Mouse (Mus musculus) monocyte, adult 59 days (primary cell): ENCODE data around the gene Phb2. TPM values are rescaled to one million over a fixed set of nuclear protein-coding genes. Genes with fewer than 3 reads are reported as not detected.

Source experiments
- total RNA-seq, 2 experiments: library from RNA; stranded (reverse); gene quantifications; one replicate each; pipeline ENCODE4 v1.2.4; 2023

Gene Phb2
- total RNA-seq = 100 to 1,000 TPM; 147 to 165 TPM

DNA sequence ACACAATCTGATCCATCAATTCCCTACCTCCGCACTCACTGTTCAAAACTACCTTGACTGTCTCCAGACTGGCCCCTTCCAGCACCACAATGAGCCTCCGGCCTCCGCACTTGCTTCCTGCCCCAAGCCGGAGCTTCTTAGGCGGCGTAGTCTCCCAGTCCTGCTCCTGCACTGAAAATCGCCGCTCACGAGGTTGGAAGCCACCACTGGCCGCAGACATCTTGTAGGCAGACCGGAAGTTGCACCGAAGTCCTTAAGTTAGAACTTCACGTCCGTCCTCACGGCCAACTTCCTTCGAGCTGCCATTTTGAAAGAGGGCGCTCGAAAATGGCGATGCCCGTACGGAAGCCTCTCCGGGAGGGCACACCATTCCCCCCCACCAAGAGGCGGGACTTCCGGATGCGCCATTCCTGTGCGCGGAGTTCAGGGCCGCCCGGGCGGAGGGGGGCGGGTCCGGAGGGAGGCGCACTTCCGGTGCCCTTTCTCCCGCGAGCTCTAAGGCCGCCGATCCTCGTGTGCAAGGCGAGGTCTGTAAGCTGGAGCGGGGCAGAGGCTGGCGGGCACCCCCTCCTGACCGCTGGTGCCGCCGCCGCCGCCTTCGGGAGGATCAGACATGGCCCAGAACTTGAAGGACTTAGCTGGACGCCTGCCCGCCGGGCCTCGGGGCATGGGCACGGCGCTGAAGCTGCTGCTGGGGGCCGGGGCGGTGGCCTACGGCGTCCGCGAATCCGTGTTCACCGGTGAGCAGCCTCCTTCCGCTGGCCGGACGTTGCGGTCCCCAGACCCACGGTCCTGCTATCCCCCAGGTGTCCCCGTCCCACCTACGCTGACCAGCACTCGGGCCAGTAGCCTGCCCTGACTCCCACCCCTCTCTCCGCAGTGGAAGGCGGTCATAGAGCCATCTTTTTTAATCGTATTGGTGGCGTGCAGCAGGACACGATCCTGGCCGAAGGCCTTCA lies at the start of gene Phb2, which contains the start of gene Emg1:
Gene Phb2 (plus strand): TSS at position 513 of the 959 bp plus-strand sequence.
Gene Emg1 (minus strand): TSS at position 355 of the 959 bp plus-strand sequence.

DNA sequence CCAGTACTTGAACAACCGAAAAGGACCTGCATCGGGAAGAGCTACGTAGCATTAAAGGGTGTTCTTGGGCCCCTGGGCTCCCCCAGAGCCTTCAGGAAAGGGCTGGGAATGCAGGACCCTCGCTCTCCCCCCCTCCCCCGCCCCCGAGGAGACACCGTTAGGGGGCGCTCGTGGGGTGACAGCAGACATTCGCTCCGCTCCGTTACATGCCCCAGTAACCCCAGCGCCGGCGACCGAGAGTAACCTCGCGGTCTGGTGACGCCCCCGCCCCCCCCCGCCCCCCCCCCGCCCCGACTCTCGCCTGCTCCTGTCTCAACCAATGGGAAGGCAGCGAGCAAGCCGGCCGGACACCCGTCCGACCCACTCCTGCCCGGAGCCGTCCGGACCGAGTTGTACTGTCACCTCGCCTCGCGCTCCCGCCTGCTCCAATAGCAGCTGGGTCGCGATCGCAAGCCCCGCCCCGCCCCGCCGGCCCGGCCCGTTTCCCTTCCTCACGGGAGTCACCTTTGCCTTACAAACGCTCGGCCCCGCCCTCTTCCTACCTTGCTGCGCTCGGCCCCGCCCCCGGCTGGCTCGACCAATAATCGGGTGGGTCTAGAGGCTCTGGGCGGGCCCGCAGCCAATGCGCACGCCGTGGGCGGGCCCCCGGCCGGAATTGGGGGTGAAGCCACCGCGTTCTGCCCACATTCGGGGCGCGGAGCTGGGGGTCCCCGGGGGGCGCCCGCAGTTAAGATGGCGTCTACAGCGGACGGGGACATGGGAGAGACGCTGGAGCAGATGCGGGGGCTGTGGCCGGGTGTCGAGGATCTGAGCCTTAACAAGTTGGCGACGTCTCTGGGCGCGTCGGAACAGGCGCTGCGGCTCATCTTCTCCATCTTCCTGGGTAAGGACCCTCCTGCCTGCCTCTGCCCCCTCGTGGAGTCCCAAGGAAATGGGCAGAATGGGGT lies 49.4 kb upstream of the Phb2 start, which contains the start of gene Lpcat3:
Gene Lpcat3 (plus strand): TSS at position 551 of the 947 bp plus-strand sequence.

DNA sequence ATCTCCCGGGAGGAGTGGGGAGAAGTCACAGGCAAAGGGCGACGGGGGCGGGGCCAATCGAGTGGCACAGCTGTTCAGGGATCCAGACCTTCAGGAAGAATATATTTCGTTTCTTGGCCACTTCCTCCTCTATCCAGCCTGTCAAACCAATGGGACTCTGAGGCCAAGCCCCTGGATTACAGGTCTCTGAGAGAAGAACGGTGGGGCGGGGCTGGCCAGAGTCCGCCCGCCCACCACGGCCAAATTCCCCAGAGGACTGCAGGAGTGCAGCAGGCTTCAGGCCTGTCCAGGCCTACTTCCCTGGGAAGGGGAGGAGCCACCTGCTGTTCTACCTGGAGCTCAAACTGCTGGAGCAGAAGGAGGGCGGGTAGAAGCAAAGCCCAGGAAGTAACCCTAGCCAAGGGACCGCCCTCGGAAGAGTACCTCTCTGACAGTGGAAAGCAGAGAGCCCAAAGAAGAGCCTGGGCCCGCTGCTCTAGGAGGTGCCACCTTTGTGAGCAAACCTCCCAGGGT lies 26.4 kb downstream of the Phb2 start, which contains the start of gene Ptpn6:
Gene Ptpn6 (minus strand): TSS at position 204 of the 513 bp plus-strand sequence.

DNA sequence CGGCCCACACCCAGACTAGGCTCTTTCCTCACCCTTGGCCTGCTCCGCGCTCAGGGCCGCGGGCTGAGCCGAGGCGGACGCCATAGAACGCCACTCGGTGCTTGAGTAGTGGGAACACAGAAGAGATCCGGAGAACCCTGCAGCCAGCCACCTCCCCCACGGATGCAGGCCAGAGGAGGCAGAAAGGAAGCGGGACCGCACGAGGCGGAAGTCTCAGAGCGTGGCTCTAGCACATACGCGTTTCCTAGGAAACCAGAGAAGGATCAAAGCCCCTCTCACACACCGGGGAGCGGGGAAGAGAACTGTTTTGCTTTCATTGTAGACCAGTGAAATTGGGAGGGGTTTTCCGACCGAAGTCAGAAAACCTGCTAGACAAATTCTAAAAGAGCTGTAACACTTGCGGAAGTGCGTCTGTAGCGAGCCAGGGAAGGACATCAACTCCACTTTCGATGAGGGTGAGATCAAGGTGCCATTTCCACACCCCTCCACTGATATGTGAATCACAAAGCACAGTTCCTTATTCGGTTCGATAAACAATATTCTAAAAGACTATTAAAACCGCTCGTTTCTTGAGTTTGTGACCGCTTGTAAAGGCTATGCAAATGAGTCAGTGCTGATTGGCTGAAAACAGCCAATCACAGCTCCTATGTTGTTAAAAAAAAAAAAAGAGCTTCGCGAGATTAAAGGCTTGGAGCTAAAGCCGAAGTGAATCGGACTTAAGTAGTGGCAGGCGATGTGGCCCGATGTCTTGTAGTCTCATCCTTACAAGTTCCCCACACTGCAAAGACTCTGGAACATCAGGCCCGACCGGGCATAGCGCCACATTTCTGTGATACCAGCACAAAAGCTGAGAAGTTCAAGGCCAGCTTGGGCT lies 29.0 kb downstream of the Phb2 start, which contains the start of gene Grcc10:
Gene Grcc10 (minus strand): TSS at position 487 of the 874 bp plus-strand sequence.

DNA sequence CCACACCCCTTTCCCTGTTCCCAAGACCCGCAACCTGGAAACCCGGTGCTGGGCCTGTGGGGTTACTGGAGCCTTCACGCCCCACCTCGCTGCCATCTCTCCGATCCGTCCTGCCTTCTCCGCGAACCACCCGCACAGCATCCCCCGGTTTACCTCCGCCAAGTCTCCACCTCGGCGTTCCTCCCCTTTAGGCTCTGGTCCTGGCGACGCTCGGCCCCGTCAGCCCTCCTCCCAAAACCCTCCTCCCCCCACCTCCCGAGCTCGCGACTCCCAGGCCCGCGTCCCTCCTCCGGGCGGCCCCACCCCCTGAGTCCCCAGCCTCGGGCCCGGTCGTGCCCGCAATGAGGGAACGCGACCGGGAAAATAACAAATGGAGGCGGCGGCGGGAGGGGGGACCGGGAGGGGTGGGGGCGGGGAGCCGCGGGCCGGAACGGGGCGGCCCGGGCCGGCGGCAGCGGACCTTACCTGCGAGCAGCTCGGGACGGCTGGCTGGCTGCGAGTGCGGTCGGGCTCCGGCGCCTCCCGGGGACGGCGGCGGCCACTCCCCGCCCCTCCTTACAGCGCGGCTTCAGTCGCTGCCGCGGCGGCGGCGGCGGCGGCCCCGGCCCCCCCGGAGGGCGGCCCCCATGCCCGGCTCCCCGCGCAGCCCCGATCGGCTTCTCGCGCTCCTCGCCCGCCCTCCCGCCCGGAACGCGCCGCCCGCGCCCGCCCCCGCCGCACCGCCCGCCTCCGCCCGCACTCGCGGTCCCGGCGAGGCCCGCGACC lies 43.9 kb downstream of the Phb2 start, which contains the start of the genes Gm45234 and Atn1:
Gene Gm45234 (minus strand): TSS at position 191 of the 765 bp plus-strand sequence.
Gene Atn1 (minus strand): TSS at position 694 of the 765 bp plus-strand sequence.

Other genes with a start within 250 kb of the Phb2 start
- gene Clstn3, start 247.5 kb upstream of the Phb2 start, total RNA-seq = 1 to 10 TPM in 1 of 2 experiments, under 1 TPM in 1; 0.79 to 1.1 TPM
- gene C1rl, start 219.2 kb upstream of the Phb2 start, total RNA-seq = 1 to 10 TPM; 7.1 to 9.7 TPM
- gene C1ra, start 199.9 kb upstream of the Phb2 start, total RNA-seq = 1 to 10 TPM; 5.0 to 6.0 TPM
- gene C1s1, start 170.0 kb upstream of the Phb2 start, total RNA-seq = 1 to 10 TPM; 1.1 to 1.4 TPM
- 1 to 10 TPM in 1 of 2 experiments, under 1 TPM in 1; 0.84 to 1.1 TPM for gene C1rb, start 142.0 kb upstream of the Phb2 start, total RNA-seq
- gene C1s2, start 76.3 kb upstream of the Phb2 start, total RNA-seq = not detected
- 10 to 100 TPM; 40.9 to 54.4 TPM for gene Lpcat3, start 49.3 kb upstream of the Phb2 start, total RNA-seq
- 10 to 100 TPM; 71.1 to 73.2 TPM for gene Emg1, start 158 bp upstream of the Phb2 start, total RNA-seq
- gene Ptpn6, start 26.4 kb downstream of the Phb2 start, total RNA-seq = 100 to 1,000 TPM; 496 to 510 TPM
- 100 to 1,000 TPM; 177 to 186 TPM for gene Grcc10, start 29.0 kb downstream of the Phb2 start, total RNA-seq
- not detected for gene Gm45234, start 43.7 kb downstream of the Phb2 start, total RNA-seq
- 10 to 100 TPM; 23.7 to 25.1 TPM for gene Atn1, start 44.2 kb downstream of the Phb2 start, total RNA-seq
- gene Eno2, start 57.3 kb downstream of the Phb2 start, total RNA-seq = 1 to 10 TPM; 1.9 to 2.6 TPM
- not detected for gene Lrrc23, start 67.4 kb downstream of the Phb2 start, total RNA-seq
- gene Spsb2, start 96.3 kb downstream of the Phb2 start, total RNA-seq = 10 to 100 TPM; 20.4 to 20.7 TPM
- gene Tpi1, start 102.0 kb downstream of the Phb2 start, total RNA-seq = 100 to 1,000 TPM; 110 to 111 TPM
- 10 to 100 TPM; 58.5 to 64.1 TPM for gene Usp5, start 117.1 kb downstream of the Phb2 start, total RNA-seq
- gene Cdca3, start 117.2 kb downstream of the Phb2 start, total RNA-seq = 1 to 10 TPM; 1.2 to 3.8 TPM
- gene Gnb3, start 127.9 kb downstream of the Phb2 start, total RNA-seq = not detected
- gene P3h3, start 145.4 kb downstream of the Phb2 start, total RNA-seq = 1 to 10 TPM; 2.0 to 4.1 TPM
- 1 to 10 TPM; 1.8 to 2.3 TPM for gene Gpr162, start 151.6 kb downstream of the Phb2 start, total RNA-seq
- 10 to 100 TPM; 15.6 to 17.2 TPM for gene Cd4, start 175.9 kb downstream of the Phb2 start, total RNA-seq
- 1 to 10 TPM; 5.9 to 8.7 TPM for gene Lag3, start 199.4 kb downstream of the Phb2 start, total RNA-seq
- 100 to 1,000 TPM; 216 to 239 TPM for gene Ptms, start 207.8 kb downstream of the Phb2 start, total RNA-seq
- 100 to 1,000 TPM; 124 to 137 TPM for gene Mlf2, start 219.1 kb downstream of the Phb2 start, total RNA-seq